Mouse (Mus musculus) thymus, postnatal 14 days (tissue): ENCODE results near the gene Pde3a.

Experiments
- DNase-seq: peaks from one replicate; pipeline ENCODE4 v3.0.0; 2021

Pde3a gene

GRCm38 (mm10) chr6:141523747-141524640 lies 274.9 kb downstream of the Pde3a start, which contains the start of gene Slco1c1:
Gene Slco1c1, plus strand, starts transcription at chr6:141524368.
- no peak for DNase-seq

DNA sequence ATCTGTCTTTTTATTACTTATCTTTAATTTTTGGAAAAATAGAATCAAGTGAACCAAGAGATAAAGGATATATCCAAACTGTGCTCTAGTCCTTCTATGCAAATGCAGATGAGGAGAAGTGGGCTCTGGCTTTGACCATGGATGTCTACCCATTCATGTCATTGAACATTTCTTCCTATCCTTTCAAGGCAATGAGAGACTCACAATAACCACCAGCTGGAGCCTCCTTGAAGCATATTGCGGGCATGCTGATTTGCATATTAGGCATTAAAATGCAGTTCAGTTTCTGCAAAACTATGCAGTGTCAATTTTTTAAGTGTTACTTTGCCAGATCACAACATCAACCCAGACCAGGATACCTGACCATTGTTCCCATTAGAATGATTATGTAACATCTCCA lies 276.7 kb downstream of the Pde3a start:
- no peak for DNase-seq

- no peak for DNase-seq
Observed at GRCm38 (mm10) chr6:141530865-141531264, 281.8 kb downstream of the Pde3a start.

DNA sequence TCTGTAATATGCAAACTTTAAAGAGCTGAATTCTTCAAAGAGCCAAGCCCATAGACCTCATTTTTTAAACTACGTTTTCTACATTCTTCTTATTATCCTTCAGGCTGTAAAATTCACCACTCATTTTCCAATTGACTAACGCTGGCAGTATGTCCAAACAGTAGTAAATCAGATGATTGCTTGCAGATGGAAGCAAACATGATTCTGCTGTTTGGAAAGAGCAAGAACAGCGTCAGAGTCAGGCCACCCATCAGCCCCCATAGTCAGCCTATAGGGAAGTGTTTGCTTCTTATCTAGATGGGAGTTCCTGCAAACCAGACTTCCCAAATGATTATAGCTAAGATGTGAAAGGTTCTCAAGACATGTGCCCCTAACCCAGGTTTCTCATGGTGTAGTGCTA lies 288.2 kb downstream of the Pde3a start:
- no peak for DNase-seq

- no peak for DNase-seq
Observed at GRCm38 (mm10) chr6:141541136-141541535, 292.1 kb downstream of the Pde3a start.

GRCm38 (mm10) chr6:141543344-141543743 lies 294.3 kb downstream of the Pde3a start:
- no peak for DNase-seq
